Mouse (Mus musculus) hindbrain, embryonic 14.5 days (tissue): ENCODE measurements around the gene Nell1. TPM values are rescaled to one million over a fixed set of nuclear protein-coding genes. Genes with fewer than 3 reads are reported as not detected.
"Not testable (repeated sequence)": the region's sequence is repeated elsewhere in the genome, so short reads cannot be mapped to it uniquely, and the experiment has no call there.

Experiments used
- ATAC-seq: fragments of 200-750 bp; cut with Nextera tagmentation; 2 replicates; pipeline ENCODE4 v1.8.0; 2017; ENCODE audit warnings: moderate number of reproducible peaks, mild to moderate bottlenecking, moderate TSS enrichment, moderate library complexity; ENCODE audit not compliant: low FRiP score
- DNase-seq: peaks from one replicate; pipeline ENCODE4 v3.0.0-alpha.2; 2015; ENCODE audit warnings: low spot score
- H3K27ac ChIP-seq: fragments of 300-500 bp; sonication (generic); 2 replicates; pipeline ENCODE4 v1.5.1; 2014; ENCODE audit warnings: mild to moderate bottlenecking, moderate library complexity
- H3K27me3 ChIP-seq: fragments of 300-500 bp; sonication (generic); 2 replicates; pipeline ENCODE4 v1.6.1; 2014; ENCODE audit warnings: mild to moderate bottlenecking, low read length, mixed read lengths; ENCODE audit not compliant: control insufficient read depth, insufficient read depth
- H3K36me3 ChIP-seq: fragments of 300-500 bp; sonication (generic); replicated peaks from 2 replicates; pipeline ENCODE4 v1.6.1; 2014; ENCODE audit not compliant: control insufficient read depth, insufficient read depth
- H3K4me1 ChIP-seq: fragments of 300-500 bp; sonication (generic); replicated peaks from 2 replicates; pipeline ENCODE4 v1.6.1; 2014; ENCODE audit warnings: antibody characterized with exemption, low read length, mixed read lengths; ENCODE audit not compliant: control insufficient read depth, insufficient read depth
- H3K4me2 ChIP-seq: fragments of 300-500 bp; sonication (generic); replicated peaks from 2 replicates; pipeline ENCODE4 v1.6.1; 2014; ENCODE audit warnings: mild to moderate bottlenecking, moderate library complexity
- H3K4me3 ChIP-seq: fragments of 300-500 bp; sonication (generic); replicated peaks from 2 replicates; pipeline ENCODE4 v1.5.1; 2014; ENCODE audit warnings: mild to moderate bottlenecking, low read length
- H3K9ac ChIP-seq: fragments of 300-500 bp; sonication (generic); 2 replicates; pipeline ENCODE4 v1.6.1; 2014
- H3K9me3 ChIP-seq: fragments of 300-500 bp; sonication (generic); 2 replicates; pipeline ENCODE4 v1.6.1; 2016; ENCODE audit warnings: low read length; ENCODE audit not compliant: control insufficient read depth
- WGBS: fragments of 180-500 bp; shearing (Covaris S2); extraction: QIAGEN DNeasy Blood & Tissue Kit; methylation state at CpG from one replicate; pipeline ENCODE4 v1.1.7; 2014; 5-methylcytosine and 5-hydroxymethylcytosine counted together
- polyA plus RNA-seq: library from polyadenylated mRNA; unstranded; fragments of >200 nt; fragmentation: Nextera tagmentation; extraction: Ambion mirVana; gene quantifications from 2 replicates; pipeline ENCODE4 v1.2.1, GENCODE M21; 2014

The Nell1 gene
- 36.0 and 47.1 TPM in 2 replicates for polyA plus RNA-seq

DNA sequence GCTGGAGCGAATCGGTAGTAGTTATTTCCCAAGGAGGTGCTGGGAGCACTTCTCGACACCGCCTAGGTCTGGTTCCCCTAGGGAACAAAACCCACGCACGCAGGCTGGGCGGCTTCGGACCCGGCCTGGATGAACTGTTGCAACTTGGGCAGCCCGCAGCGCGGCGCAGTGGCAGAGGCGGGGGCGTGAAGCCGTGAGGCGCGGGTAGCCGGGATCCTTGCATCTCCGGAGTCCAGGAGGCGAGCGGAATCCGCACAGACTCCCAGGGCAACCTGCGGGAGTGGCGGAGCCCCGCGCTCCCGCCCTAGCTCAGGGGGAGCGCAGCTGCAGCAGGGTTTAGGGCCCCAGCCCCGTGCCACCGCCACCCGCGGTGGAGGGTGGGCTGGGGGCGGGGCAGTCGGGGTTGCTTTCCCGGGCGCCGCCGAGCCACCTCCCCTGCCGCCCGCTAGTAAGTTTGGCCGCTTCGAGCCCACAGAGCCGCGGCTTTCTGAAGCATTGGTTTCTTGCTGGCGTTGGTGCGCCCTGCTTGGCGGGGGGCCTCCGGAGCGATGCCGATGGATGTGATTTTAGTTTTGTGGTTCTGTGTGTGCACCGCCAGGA lies at the start of gene Nell1:
Gene Nell1 (plus strand): TSS at position 24 of the 600 bp plus-strand sequence.
- WGBS, result under 1% methylated on average over 46 of the region's 52 CpGs
- no peaks in the 10 kb centered on the region for H3K36me3 ChIP-seq
- no peaks in the 10 kb centered on the region for H3K4me1 ChIP-seq
- DNase-seq (no peak), ATAC-seq (peak; percentile 56; the same call in 1 of the 2 replicates)
- peaks cover 43% of the 10 kb centered on the region for H3K27me3 ChIP-seq
- H3K4me2 ChIP-seq, result peak within 1 kb of the TSS; percentile 96
- peak within 1 kb of the TSS; percentile 56 for H3K4me3 ChIP-seq
- no peaks in the 10 kb centered on the region for H3K9me3 ChIP-seq
- H3K27ac ChIP-seq, result no peak within 1 kb of the TSS
- H3K9ac ChIP-seq, result peak within 1 kb of the TSS; percentile 50

DNA sequence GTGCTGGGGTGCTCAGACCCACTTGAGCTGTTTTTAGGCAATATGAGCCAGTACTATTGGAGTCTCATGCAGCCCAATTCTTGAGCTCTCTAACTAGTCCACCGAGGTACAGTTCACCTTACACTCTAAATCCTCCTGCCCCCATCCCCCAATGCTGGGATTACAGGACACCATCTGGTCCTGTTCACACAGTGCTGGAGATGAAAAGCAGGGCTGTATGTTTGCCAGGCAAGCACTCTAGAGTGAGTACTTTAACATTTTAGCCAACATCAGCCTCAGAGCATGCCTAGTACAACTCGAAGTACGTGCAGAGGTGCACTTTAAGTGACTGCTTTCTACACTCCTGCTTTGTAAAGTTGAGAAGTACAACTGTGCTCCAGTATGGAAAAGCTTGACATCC lies 46.1 kb upstream of the Nell1 start:
- Histone ChIP-seq H3K9ac (no peak overlapping the region), H3K36me3 (no peaks in the 10 kb centered on the region; the same call in 1 of the 2 replicates), H3K4me3 (no peak overlapping the region), H3K9me3 (no peaks in the 10 kb centered on the region), H3K27ac (no peak overlapping the region), H3K4me1 (no peaks in the 10 kb centered on the region), H3K4me2 (no peak overlapping the region), H3K27me3 (0 out of 2 replicates have a peak, but pooled peaks cover 3% of the 10 kb centered on the region)
- 65% methylated on average over 3 of the region's 3 CpGs for WGBS
- DNase-seq (no peak), ATAC-seq (no peak)

DNA sequence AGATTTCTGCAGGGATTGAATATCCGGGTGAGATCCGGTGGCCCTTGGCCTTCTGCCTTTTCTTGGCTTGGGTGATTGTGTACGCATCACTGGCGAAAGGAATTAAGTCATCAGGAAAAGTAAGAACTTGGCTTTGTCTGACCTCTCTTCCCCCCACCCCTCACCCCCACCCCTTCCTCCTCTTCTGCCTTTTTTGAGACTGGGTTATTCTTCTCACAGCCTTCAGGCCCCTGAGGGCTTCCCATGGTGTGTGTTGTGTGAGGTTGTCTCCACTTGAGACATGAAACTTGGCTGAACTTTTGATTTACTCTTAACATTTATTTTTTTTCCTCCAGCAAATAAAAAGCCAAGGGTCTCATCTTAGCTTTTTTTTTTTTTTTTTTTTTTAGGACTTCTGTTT lies 44.7 kb upstream of the Nell1 start:
- H3K4me2 ChIP-seq, result no peak overlapping the region
- H3K9ac ChIP-seq, result no peak overlapping the region
- H3K27me3 ChIP-seq, result 0 out of 2 replicates have a peak, but pooled peaks cover 3% of the 10 kb centered on the region
- ATAC-seq, result no peak
- no peak for DNase-seq
- H3K4me3 ChIP-seq, result no peak overlapping the region
- H3K4me1 ChIP-seq, result no peaks in the 10 kb centered on the region
- H3K27ac ChIP-seq, result no peak overlapping the region
- no peaks in the 10 kb centered on the region; the same call in 1 of the 2 replicates for H3K36me3 ChIP-seq
- H3K9me3 ChIP-seq, result no peaks in the 10 kb centered on the region
- WGBS, result 55% methylated on average over 4 of the region's 4 CpGs

DNA sequence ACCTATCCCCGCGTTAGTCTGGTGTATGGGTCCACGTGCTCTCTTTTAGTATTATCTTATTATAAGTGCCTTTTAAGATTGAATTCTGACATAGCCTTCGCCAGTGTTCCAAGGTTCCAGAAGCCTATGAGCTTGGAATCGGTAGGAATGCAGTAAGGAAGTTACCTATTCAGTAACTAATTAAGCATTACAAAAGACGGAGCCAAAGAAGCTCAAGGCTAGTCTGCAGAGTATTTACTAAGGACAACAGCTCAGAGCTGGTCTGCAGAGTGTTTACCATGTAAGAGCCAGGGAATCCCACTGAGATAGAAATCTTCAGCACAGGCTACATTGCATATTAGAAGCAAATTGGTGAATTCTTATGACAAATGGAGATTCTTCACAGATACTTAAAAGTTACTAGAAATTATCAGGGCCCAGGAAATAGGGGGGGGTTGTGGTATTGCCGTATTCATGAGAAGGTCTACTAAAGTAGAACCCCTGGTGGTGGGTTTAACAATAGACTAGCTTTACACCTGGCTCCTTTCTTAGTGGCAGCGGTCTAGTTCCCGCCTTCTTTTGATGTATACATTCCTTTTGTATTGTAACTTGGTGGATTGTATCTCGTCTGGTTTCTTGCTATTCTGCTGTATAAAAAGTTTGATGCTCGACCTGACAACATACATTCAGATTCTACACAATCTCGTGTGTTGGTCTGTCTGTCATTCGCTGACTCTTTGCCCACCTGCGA lies 41.1 kb upstream of the Nell1 start:
- WGBS, result 82% methylated on average over 14 of the region's 14 CpGs
- not testable (repeated sequence) for ATAC-seq

DNA sequence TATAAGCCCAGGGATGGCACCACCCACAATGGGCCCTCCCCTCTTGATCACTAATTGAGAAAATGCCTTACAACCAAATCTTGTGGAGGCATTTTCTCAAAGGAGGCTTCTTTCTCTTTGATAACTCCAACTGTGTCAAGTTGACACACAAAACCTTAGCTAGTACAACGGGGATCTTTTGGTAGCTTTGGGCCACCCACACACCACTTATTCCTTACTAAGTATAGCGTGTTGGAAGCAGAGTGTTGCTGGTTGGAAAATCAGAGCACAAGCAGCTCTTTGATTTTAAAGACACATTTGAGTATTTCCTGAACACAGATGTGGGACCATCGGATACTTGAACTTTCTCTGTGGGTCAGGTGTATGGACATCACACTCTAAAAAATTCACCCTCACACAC lies 37.8 kb upstream of the Nell1 start:
- ATAC-seq (no peak), DNase-seq (no peak)
- Histone ChIP-seq H3K4me2 (no peak overlapping the region), H3K4me3 (no peak overlapping the region), H3K27me3 (no peaks in the 10 kb centered on the region), H3K4me1 (no peaks in the 10 kb centered on the region), H3K9me3 (no peaks in the 10 kb centered on the region), H3K27ac (no peak overlapping the region), H3K36me3 (peaks cover 9% of the 10 kb centered on the region; the same call in 1 of the 2 replicates), H3K9ac (no peak overlapping the region)
- 93% methylated on average over 3 of the region's 3 CpGs for WGBS

More for the DNA sequence above, 41.1 kb upstream of the Nell1 start:
- not testable (repeated sequence) for H3K9me3 ChIP-seq, H3K4me2 ChIP-seq, H3K27me3 ChIP-seq, H3K9ac ChIP-seq, H3K4me1 ChIP-seq, H3K4me3 ChIP-seq, H3K36me3 ChIP-seq, DNase-seq, H3K27ac ChIP-seq

DNA sequence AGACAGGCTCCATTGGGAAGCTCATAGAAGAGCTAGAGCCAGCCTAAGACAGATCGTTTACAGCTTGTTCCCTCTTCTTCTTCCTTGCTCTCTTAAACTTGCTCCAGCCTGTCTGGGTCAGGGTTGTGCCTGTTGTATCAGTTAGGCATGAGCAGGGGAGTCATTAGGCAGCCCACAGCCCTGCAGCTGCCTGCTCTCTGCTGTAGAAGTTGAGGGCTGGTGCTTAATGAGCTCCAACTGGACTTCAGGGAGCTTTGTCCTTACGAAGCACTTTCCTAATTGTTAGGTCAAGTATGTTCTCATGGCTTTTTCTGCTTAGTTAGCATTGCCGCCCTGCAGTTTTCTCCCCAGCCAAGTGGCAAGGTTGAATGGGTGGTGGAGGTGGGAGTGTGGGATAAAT lies 32.6 kb upstream of the Nell1 start:
- Histone ChIP-seq H3K4me2 (no peak overlapping the region), H3K36me3 (peaks cover 12% of the 10 kb centered on the region; the same call in 1 of the 2 replicates), H3K9me3 (no peaks in the 10 kb centered on the region), H3K27me3 (no peaks in the 10 kb centered on the region), H3K4me1 (no peaks in the 10 kb centered on the region), H3K27ac (no peak overlapping the region), H3K9ac (no peak overlapping the region), H3K4me3 (no peak overlapping the region)
- WGBS, result 82% methylated on average over 3 of the region's 3 CpGs
- DNase-seq (no peak), ATAC-seq (no peak)

DNA sequence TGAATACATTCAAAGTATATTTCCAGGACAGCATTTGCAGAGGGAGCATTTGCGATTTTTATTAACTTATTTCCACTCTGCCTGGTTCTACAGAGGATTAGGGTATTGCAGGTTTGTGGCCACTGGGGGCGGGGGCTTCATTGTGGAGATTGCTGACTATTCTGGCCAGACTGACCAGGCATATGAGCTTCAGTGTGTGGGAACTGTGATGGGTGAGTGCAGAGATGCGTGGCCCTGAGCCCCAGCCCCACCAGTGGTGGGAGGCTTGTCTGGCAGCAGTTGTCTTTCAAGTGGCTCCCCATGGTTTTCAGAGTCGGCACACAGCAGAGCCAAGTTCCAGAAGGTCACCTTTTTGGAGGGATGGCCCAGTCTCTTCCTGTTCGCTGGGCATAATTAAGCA lies 32.2 kb upstream of the Nell1 start:
- H3K4me3 ChIP-seq, result no peak overlapping the region
- no peak overlapping the region for H3K4me2 ChIP-seq
- WGBS, result 58% methylated on average over 5 of the region's 5 CpGs
- H3K36me3 ChIP-seq, result peaks cover 12% of the 10 kb centered on the region; the same call in 1 of the 2 replicates
- H3K9ac ChIP-seq, result no peak overlapping the region
- H3K27me3 ChIP-seq, result no peaks in the 10 kb centered on the region
- no peaks in the 10 kb centered on the region for H3K4me1 ChIP-seq
- ATAC-seq (no peak), DNase-seq (no peak)
- H3K9me3 ChIP-seq, result no peaks in the 10 kb centered on the region
- no peak overlapping the region for H3K27ac ChIP-seq

DNA sequence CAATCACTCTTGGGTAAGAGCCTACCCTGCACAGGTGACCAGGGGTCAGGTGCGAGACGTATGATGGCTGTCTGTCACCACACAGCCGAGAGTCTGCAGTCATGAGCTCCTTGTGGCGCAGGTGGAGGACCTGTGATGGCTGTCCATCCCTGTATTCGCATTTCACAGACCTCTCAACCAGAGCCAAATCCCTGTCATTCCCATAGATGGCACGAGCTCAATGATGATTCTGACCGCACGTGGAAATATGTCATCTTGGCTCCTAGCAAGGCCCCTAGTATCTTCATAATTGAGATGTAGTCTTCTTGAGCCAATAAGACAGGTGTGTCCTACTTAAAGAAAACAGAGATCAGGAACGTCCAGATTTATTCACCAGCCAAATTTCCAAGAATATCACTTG lies 28.0 kb upstream of the Nell1 start:
- H3K4me2 ChIP-seq, result no peak overlapping the region
- 92% methylated on average over 9 of the region's 9 CpGs for WGBS

DNA sequence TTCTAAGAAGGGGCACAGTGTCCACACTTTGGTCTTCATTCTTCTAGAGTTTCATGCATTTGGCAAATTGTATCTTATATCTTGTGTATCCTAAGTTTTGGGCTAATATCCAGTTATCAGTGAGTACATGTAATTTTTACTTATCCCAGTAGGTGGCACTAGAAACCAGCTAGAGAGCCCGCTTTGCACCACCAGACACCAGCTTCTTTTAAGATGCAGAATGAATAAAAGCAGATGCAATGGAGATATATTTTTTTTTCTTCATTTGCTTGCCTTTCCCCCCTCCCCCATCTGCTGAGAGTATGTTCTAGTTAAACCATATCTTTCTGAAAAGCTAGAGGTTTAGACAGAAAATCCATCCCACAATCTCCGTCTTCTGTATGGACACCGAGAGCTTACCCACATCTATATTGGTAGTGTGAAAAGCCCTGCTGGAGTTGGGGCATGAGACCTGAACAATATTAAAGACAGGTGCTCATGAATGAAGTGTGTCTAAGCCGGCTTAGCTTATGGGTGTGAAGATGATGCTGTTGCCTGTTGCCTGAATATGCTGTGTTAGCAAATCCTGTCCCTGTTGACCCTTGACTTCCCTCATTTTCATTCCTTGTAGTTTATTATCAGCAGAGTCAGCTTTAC lies 21.0 kb upstream of the Nell1 start:
- WGBS, result 53% methylated on average over 4 of the region's 4 CpGs
- no peak overlapping the region for H3K4me2 ChIP-seq
- no peak overlapping the region for H3K9ac ChIP-seq
- no peak overlapping the region for H3K27ac ChIP-seq
- H3K9me3 ChIP-seq, result no peaks in the 10 kb centered on the region
- no peaks in the 10 kb centered on the region; the same call in 1 of the 2 replicates for H3K4me1 ChIP-seq
- H3K4me3 ChIP-seq, result no peak overlapping the region
- peak; percentile 84 for DNase-seq
- H3K36me3 ChIP-seq, result peaks cover 14% of the 10 kb centered on the region; the same call in 1 of the 2 replicates
- ATAC-seq, result peak; percentile 36; the same call in 1 of the 2 replicates
- H3K27me3 ChIP-seq, result no peaks in the 10 kb centered on the region

More for the DNA sequence above, 28.0 kb upstream of the Nell1 start:
- no peak overlapping the region for H3K9ac ChIP-seq
- no peaks in the 10 kb centered on the region for H3K27me3 ChIP-seq
- H3K4me1 ChIP-seq, result no peaks in the 10 kb centered on the region
- H3K4me3 ChIP-seq, result no peak overlapping the region
- H3K9me3 ChIP-seq, result no peaks in the 10 kb centered on the region
- ATAC-seq, result no peak
- no peak for DNase-seq
- H3K27ac ChIP-seq, result no peak overlapping the region
- H3K36me3 ChIP-seq, result peaks cover 8% of the 10 kb centered on the region; the same call in 1 of the 2 replicates
